Mouse (Mus musculus) heart, embryonic 14.5 days (tissue): ENCODE results near the gene Tspo. TPM values are rescaled to one million over a fixed set of nuclear protein-coding genes. Genes with fewer than 3 reads are reported as not detected.

Experiments
- ATAC-seq: fragments of 200-750 bp; cut with Nextera tagmentation; 2 replicates; pipeline ENCODE4 v1.8.0; 2017; ENCODE audit warnings: low read depth, moderate TSS enrichment; ENCODE audit not compliant: insufficient number of reproducible peaks, insufficient read depth, low FRiP score
- H3K27ac ChIP-seq, 2 experiments: fragments of 200-500 bp in 1 of 2; fragments of 300-500 bp in 1 of 2; sonication (generic) in 1 of 2; replicated peaks in 1 of 2; 2 replicates each; pipeline ENCODE4 v1.5.1; 2012 to 2014; ENCODE audit warnings: low read depth in 2 of 2, low read length in 2 of 2, control low read depth in 1 of 2, mild to moderate bottlenecking in 1 of 2, mixed read lengths in 1 of 2; ENCODE audit not compliant: control insufficient read depth in 1 of 2, insufficient read depth in 1 of 2
- H3K27me3 ChIP-seq: fragments of 300-500 bp; sonication (generic); 2 replicates; pipeline ENCODE4 v1.6.1; 2014; ENCODE audit warnings: mild to moderate bottlenecking, low read length, control low read depth; ENCODE audit not compliant: control insufficient read depth, insufficient read depth
- H3K36me3 ChIP-seq: fragments of 300-500 bp; sonication (generic); 2 replicates; pipeline ENCODE4 v1.6.1; 2014; ENCODE audit warnings: mild to moderate bottlenecking, control low read depth, low read length, mixed read lengths; ENCODE audit not compliant: control insufficient read depth, insufficient read depth
- H3K4me1 ChIP-seq, 2 experiments: fragments of 200-500 bp in 1 of 2; fragments of 300-500 bp in 1 of 2; sonication (generic) in 1 of 2; 2 replicates each; pipeline ENCODE4 v1.6.1; 2012 to 2014; ENCODE audit warnings: low read length in 2 of 2, control low read depth in 1 of 2, mixed read lengths in 1 of 2; ENCODE audit not compliant: control insufficient read depth in 2 of 2, insufficient read depth in 2 of 2
- H3K4me2 ChIP-seq: fragments of 300-500 bp; sonication (generic); 2 replicates; pipeline ENCODE4 v1.6.1; 2014; ENCODE audit warnings: mild to moderate bottlenecking, low read length
- H3K4me3 ChIP-seq, 2 experiments: fragments of 200-500 bp in 1 of 2; fragments of 300-500 bp in 1 of 2; sonication (generic) in 1 of 2; 2 replicates each; pipeline ENCODE4 v1.5.1; 2012 to 2014; ENCODE audit warnings: low read length in 2 of 2, mild to moderate bottlenecking in 2 of 2, control low read depth in 1 of 2, low read depth in 1 of 2, moderate library complexity in 1 of 2; ENCODE audit not compliant: control insufficient read depth in 1 of 2, insufficient read depth in 1 of 2
- H3K9ac ChIP-seq: fragments of 300-500 bp; sonication (generic); 2 replicates; pipeline ENCODE4 v1.6.1; 2014; ENCODE audit warnings: mild to moderate bottlenecking, low read length
- H3K9me3 ChIP-seq: fragments of 300-500 bp; sonication (generic); 2 replicates; pipeline ENCODE4 v1.6.1; 2016; ENCODE audit warnings: low read length, control low read depth; ENCODE audit not compliant: control insufficient read depth
- WGBS: fragments of 180-500 bp; shearing (Covaris S2); extraction: QIAGEN DNeasy Blood & Tissue Kit; methylation state at CpG from one replicate; pipeline ENCODE4 v1.1.7; 2014; 5-methylcytosine and 5-hydroxymethylcytosine counted together
- microRNA-seq: library from miRNA; unstranded; fragments of <30 nt; microRNA quantifications from one replicate; pipeline ENCODE4, GENCODE M21; 2016
- polyA plus RNA-seq: library from polyadenylated mRNA; unstranded; fragments of >200 nt; fragmentation: Nextera tagmentation; extraction: Ambion mirVana; gene quantifications from 2 replicates; pipeline ENCODE4 v1.2.1, GENCODE M21; 2014

The Tspo gene
- polyA plus RNA-seq, 1 experiment from 2014 or later = 191 TPM

DNA sequence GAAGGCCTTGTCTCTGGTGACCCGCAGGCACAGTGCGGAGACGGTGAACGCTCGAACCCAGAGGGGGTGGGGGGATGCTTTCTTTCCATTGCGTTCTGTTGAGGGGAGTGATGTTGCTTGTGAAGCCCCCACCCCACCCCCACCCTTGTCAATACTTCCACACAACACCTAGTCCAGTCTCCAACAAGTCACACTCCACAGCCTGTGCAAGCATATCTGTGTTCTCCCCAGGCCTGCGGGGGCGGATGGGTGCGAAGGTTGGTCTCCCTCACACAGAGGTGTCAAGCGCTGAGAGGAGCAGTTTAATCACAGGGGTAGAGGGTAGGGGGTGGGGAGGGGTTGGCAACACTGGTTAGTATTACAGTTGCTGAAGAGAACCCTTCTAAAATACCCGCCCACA is 42.8 kb downstream of the Tspo start:
- H3K27ac ChIP-seq = no peak overlapping the region
- H3K4me2 ChIP-seq = no peak overlapping the region
- no peak overlapping the region for H3K4me3 ChIP-seq
- ATAC-seq = peak; percentile 20; the same call in 1 of the 2 replicates
- peaks cover 4 to 8% of the 10 kb centered on the region in 2 experiments; a peak in 1 of 4 replicates for H3K4me1 ChIP-seq
- 76% methylated on average over 11 of the region's 11 CpGs for WGBS
- H3K9ac ChIP-seq = no peak overlapping the region
- no peaks in the 10 kb centered on the region for H3K9me3 ChIP-seq
- no peaks in the 10 kb centered on the region for H3K27me3 ChIP-seq
- no peaks in the 10 kb centered on the region for H3K36me3 ChIP-seq

DNA sequence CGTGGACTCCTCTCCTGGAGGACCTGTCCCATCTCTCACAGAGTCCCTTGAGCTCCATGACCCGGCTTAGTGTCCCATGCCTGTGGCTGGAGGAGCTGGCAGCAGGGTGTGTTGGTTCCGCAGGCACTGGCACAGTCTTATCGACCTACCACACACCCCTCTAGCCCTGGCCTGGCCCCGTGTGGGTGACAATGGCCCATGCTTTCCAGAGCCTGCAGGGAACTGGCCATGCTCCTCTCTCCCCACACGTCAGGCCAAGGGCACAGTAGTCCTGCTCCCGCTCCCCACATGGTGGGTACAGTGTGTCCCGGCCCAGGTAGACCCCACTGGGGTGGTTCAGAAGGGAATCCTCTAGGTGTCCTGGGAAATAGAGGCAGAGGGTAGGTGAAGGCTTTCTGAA is 43.3 kb downstream of the Tspo start:
- no peak overlapping the region for H3K9ac ChIP-seq
- ATAC-seq = no peak

DNA sequence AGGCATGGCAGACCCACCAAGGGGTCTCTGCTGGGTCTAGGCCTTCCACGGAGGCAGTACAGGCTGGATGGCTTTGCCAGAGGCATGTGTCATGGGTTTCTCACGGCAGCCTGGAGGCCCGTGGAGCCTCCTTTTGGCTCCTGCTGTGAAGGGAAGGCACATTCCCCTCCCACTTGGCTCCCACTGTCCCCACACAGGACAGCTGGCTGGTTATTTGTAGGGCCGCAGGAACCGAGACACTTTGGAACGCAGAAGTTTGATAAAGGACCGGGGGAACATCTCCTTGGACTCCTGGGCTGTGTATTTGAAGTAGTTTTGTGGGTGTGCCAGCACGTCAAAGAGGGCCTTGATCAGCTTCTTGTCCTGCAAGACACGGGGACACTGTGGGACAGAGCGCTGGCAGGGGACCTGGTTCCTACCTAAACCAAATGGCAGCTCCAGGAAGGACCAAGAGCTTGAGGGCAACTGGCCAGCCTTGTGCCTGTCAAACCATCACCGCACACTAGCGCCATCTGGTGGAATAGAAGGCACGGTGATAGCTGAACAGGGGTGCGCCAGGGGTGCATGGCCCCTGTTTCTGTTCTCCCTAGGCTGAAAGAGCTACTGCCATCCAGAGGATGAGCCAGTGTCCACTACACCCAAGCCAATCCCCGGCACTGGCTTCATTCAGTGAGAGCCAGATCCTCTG is 43.9 kb downstream of the Tspo start:
- H3K27ac ChIP-seq = no peak overlapping the region
- peaks cover 4 to 8% of the 10 kb centered on the region in 2 experiments; a peak in 1 of 4 replicates for H3K4me1 ChIP-seq
- ATAC-seq = no peak
- no peak overlapping the region for H3K4me2 ChIP-seq
- 42% methylated on average over 15 of the region's 15 CpGs for WGBS
- H3K9me3 ChIP-seq = no peaks in the 10 kb centered on the region
- no peak overlapping the region for H3K4me3 ChIP-seq
- H3K9ac ChIP-seq = no peak overlapping the region
- H3K27me3 ChIP-seq = no peaks in the 10 kb centered on the region
- H3K36me3 ChIP-seq = no peaks in the 10 kb centered on the region

More for the DNA sequence above, 43.3 kb downstream of the Tspo start:
- Histone ChIP-seq H3K27me3 (no peaks in the 10 kb centered on the region), H3K4me3 (no peak overlapping the region), H3K9me3 (no peaks in the 10 kb centered on the region), H3K4me1 (peaks cover 4 to 8% of the 10 kb centered on the region in 2 experiments; a peak in 1 of 4 replicates), H3K27ac (no peak overlapping the region), H3K36me3 (no peaks in the 10 kb centered on the region), H3K4me2 (no peak overlapping the region)
- WGBS = 84% methylated on average over 8 of the region's 8 CpGs

DNA sequence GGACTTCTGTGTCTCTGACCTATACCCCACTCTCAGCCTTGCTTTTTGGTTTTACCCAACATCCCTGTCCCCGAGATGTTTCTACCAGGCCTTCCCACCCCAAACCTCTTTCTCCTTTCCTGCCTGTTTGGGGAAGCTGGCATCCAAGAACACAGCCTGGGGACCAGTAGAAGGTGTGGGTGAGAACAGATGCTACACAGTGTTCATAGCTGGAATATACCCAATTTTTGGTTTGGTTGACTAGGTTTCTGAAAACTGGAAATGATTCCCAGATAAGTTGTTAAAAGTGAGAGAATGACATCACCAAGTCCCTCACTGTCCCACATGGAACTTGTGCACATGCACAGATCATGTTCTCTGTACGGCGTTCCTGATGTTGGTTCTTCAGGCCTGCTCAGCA is 51.9 kb downstream of the Tspo start:
- WGBS = 82% methylated on average over 3 of the region's 3 CpGs
- Histone ChIP-seq H3K4me1 (no peaks in the 10 kb centered on the region), H3K9me3 (no peaks in the 10 kb centered on the region), H3K27me3 (no peaks in the 10 kb centered on the region), H3K36me3 (no peaks in the 10 kb centered on the region), H3K27ac (no peak overlapping the region), H3K9ac (no peak overlapping the region), H3K4me3 (no peak overlapping the region), H3K4me2 (no peak overlapping the region)
- no peak for ATAC-seq

Small RNA genes lying within 50 kb of the gene (microRNA-seq; reads per million reads assigned to microRNA genes)
- not detected for gene Gm24575

Other genes with a start within 250 kb of the Tspo start
- gene Arfgap3, start 213.3 kb upstream of the Tspo start, polyA plus RNA-seq = 28.5 and 33.3 TPM in 2 replicates
- 53.0 and 53.3 TPM in 2 replicates for gene Pacsin2, start 99.0 kb upstream of the Tspo start, polyA plus RNA-seq
- gene Ttll1, start 52.7 kb upstream of the Tspo start, polyA plus RNA-seq = 17.6 and 17.8 TPM in 2 replicates
- 34.9 and 37.2 TPM in 2 replicates for gene Bik, start 36.7 kb upstream of the Tspo start, polyA plus RNA-seq
- gene Mcat, start 195 bp downstream of the Tspo start, polyA plus RNA-seq = 33.0 and 33.4 TPM in 2 replicates
- gene Ttll12, start 31.6 kb downstream of the Tspo start, polyA plus RNA-seq = 18.6 and 19.8 TPM in 2 replicates
- 6.3 and 7.4 TPM in 2 replicates for gene Scube1, start 161.4 kb downstream of the Tspo start, polyA plus RNA-seq
- not detected in 2 replicates for gene Mpped1, start 215.9 kb downstream of the Tspo start, polyA plus RNA-seq